Mouse (Mus musculus): Measurements from ENCODE around the gene Ubxn6.

DNA sequence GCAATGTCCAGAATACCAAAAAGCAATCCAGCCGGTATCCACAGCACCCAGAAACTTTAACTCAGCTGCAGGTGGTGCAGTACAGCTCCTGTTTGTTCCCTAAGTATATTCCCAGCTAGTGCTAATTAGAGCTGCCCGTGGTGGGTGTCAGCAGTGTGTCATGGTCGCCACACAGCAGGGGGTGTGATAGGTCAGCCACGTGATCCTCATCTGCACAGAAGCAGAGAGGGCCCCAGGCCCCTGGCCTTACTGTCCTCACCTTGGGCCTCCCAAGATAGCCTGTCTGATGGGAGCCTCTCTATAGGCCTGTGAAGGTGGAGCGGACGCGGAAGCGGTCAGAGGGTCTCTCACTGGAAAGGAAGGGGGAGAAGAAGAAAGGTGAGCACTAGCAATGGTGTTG lies 23.4 kb upstream of the Ubxn6 start:
- TF ChIP-seq CTCF (conservative IDR thresholded peaks at IDR 0.05; ENCODE audit: low read length) (no peak), NANOG (IDR thresholded peaks at IDR 0.05; ENCODE audit: borderline replicate concordance, low read length) (no peak), POU5F1 (IDR thresholded peaks at IDR 0.05; ENCODE audit: borderline replicate concordance, low read length) (no peak)
